Mouse (Mus musculus): ENCODE data around the gene Steap1.

- no peak for TF ChIP-seq POLR2A (IDR thresholded peaks at IDR 0.05; ENCODE audit: borderline replicate concordance, low read depth, low read length)
- no peak for TF ChIP-seq CTCF (IDR thresholded peaks at IDR 0.05; ENCODE audit: low read depth, low read length)
Observed at GRCm38 (mm10) chr5:5787106-5787505, 38.0 kb upstream of the Steap1 start.

Data from bone marrow macrophage, adult 2 months (primary cell).